Mouse (Mus musculus): Measurements from ENCODE around the gene Bola1. TPM values are rescaled to one million over a fixed set of nuclear protein-coding genes. Genes with fewer than 3 reads are reported as not detected.

Bola1 gene
- total and polyA plus RNA-seq, 3 experiments: 47.6 to 57.0 (median 56.5) TPM

DNA sequence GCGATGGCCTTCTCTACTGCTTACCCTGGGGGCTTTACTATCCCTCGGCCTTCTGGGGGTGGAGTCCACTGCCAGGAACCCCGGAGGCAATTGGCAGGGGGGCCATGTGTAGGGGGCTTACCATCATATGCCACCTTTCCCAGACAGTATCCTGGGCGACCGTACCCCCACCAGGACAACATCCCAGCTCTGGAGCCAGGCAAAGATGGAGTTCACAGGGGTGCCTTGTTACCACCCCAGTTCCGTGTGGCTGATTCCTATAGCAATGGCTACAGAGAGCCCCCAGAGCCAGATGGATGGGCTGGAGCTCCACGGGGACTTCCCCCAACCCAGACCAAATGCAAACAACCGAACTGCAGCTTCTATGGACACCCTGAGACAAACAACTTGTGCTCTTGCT lies 64.0 kb downstream of the Bola1 start:
- TF ChIP-seq NRF1 (IDR thresholded peaks at IDR 0.05; ENCODE audit: low read depth, low read length) (no peak), JUND (conservative IDR thresholded peaks at IDR 0.05; ENCODE audit: low read depth, low read length) (no peak), CTCF (conservative IDR thresholded peaks at IDR 0.05 in 1 of 2, IDR thresholded peaks at IDR 0.05 in 1 of 2; ENCODE audit: low read depth in 2 of 2, low read length in 2 of 2) (no peak), MYC (IDR thresholded peaks at IDR 0.05; ENCODE audit: low read depth, low read length) (no peak)
- H3K4me1 ChIP-seq (ENCODE audit: control insufficient read depth in 1 of 2, insufficient read depth in 2 of 2): peaks cover 9 to 27% of the 10 kb centered on the region in 2 experiments
- no peaks in the 10 kb centered on the region for H3K79me2 ChIP-seq (replicated peaks; ENCODE audit: control insufficient read depth, extremely low read depth, insufficient read depth, poor library complexity, severe bottlenecking)
- H3K9ac ChIP-seq (ENCODE audit: insufficient read depth, low read depth): no peak overlapping the region
- H3K27ac ChIP-seq (ENCODE audit: insufficient read depth, low read depth): no peak overlapping the region
- no peak overlapping the region for H3K4me2 ChIP-seq (ENCODE audit: insufficient read depth, low read depth, poor library complexity, severe bottlenecking)
- no peak for DNase-seq (ENCODE audit: extremely low read depth)
- H3K9me3 ChIP-seq (replicated peaks; ENCODE audit: low read length): no peaks in the 10 kb centered on the region
- H3K27me3 ChIP-seq (replicated peaks): no peaks in the 10 kb centered on the region
- peaks cover 46 to 65% of the 10 kb centered on the region in 2 experiments for H3K36me3 ChIP-seq (replicated peaks in 1 of 2; ENCODE audit: control insufficient read depth in 1 of 2, insufficient read depth in 1 of 2, low read length in 1 of 2)
- in situ Hi-C loops (cut with MboI; ENCODE audit: low pct_ligation_motif_present, low pct_unique_long_range_greater_than_20kb, low sequenced_read_pairs) (no loop called here), dilution Hi-C loops (cut with MboI; ENCODE audit: extremely low pct_ligation_motif_present, extremely low pct_unique_long_range_greater_than_20kb, low sequenced_read_pairs) (no loop called here)
- H3K4me3 ChIP-seq (replicated peaks in 1 of 3; ENCODE audit: low read depth in 2 of 3, low read length in 2 of 3, poor library complexity in 1 of 3): no peak overlapping the region

- H3K27ac ChIP-seq (ENCODE audit: insufficient read depth, low read depth): no peak overlapping the region
- dilution Hi-C loops (cut with MboI; ENCODE audit: extremely low pct_ligation_motif_present, extremely low pct_unique_long_range_greater_than_20kb, low sequenced_read_pairs): no loop called here
Measured at GRCm38 (mm10) chr3:96152611-96153010, 66.9 kb downstream of the Bola1 start.

GRCm38 (mm10) chr3:96151836-96152235 lies 67.7 kb downstream of the Bola1 start:
- Histone ChIP-seq H3K36me3 (replicated peaks in 1 of 2; ENCODE audit: control insufficient read depth in 1 of 2, insufficient read depth in 1 of 2, low read length in 1 of 2) (peaks cover 55 to 93% of the 10 kb centered on the region in 2 experiments), H3K4me2 (ENCODE audit: insufficient read depth, low read depth, poor library complexity, severe bottlenecking) (no peak overlapping the region), H3K79me2 (replicated peaks; ENCODE audit: control insufficient read depth, extremely low read depth, insufficient read depth, poor library complexity, severe bottlenecking) (no peaks in the 10 kb centered on the region), H3K9ac (ENCODE audit: insufficient read depth, low read depth) (no peak overlapping the region), H3K27me3 (replicated peaks) (no peaks in the 10 kb centered on the region), H3K4me1 (ENCODE audit: control insufficient read depth in 1 of 2, insufficient read depth in 2 of 2) (peaks cover 4 to 20% of the 10 kb centered on the region in 2 experiments; a peak in 2 of 4 replicates), H3K27ac (ENCODE audit: insufficient read depth, low read depth) (no peak overlapping the region), H3K9me3 (replicated peaks; ENCODE audit: low read length) (no peaks in the 10 kb centered on the region), H3K4me3 (replicated peaks in 1 of 3; ENCODE audit: low read depth in 2 of 3, low read length in 2 of 3, poor library complexity in 1 of 3) (no peak overlapping the region)
- in situ Hi-C loops (cut with MboI; ENCODE audit: low pct_ligation_motif_present, low pct_unique_long_range_greater_than_20kb, low sequenced_read_pairs) (no loop called here), dilution Hi-C loops (cut with MboI; ENCODE audit: extremely low pct_ligation_motif_present, extremely low pct_unique_long_range_greater_than_20kb, low sequenced_read_pairs) (no loop called here)
- TF ChIP-seq BHLHE40 (IDR thresholded peaks at IDR 0.05; ENCODE audit: low read depth, low read length) (no peak), USF2 (conservative IDR thresholded peaks at IDR 0.05; ENCODE audit: low read depth, low read length) (no peak), CTCF (conservative IDR thresholded peaks at IDR 0.05 in 1 of 2, IDR thresholded peaks at IDR 0.05 in 1 of 2; ENCODE audit: low read depth in 2 of 2, low read length in 2 of 2) (no peak), TBP (conservative IDR thresholded peaks at IDR 0.05; ENCODE audit: low read depth, low read length) (no peak), CHD1 (IDR thresholded peaks at IDR 0.05; ENCODE audit: low read depth, low read length) (no peak), ELF1 (IDR thresholded peaks at IDR 0.05; ENCODE audit: low read depth, low read length) (no peak), MAFK (IDR thresholded peaks at IDR 0.05; ENCODE audit: insufficient replicate concordance, low read length) (no peak), TCF12 (IDR thresholded peaks at IDR 0.05; ENCODE audit: low read depth, low read length) (no peak), UBTF (IDR thresholded peaks at IDR 0.05; ENCODE audit: low read depth, low read length) (no peak), RAD21 (IDR thresholded peaks at IDR 0.05; ENCODE audit: low read depth, low read length) (no peak), ZMIZ1 (IDR thresholded peaks at IDR 0.05; ENCODE audit: low read depth, low read length) (no peak), RCOR1 (conservative IDR thresholded peaks at IDR 0.05; ENCODE audit: low read depth, low read length) (no peak), SMC3 (IDR thresholded peaks at IDR 0.05; ENCODE audit: low read depth, low read length) (no peak), MAZ (IDR thresholded peaks at IDR 0.05; ENCODE audit: low read depth, low read length) (no peak), NRF1 (IDR thresholded peaks at IDR 0.05; ENCODE audit: low read depth, low read length) (no peak), MAX (IDR thresholded peaks at IDR 0.05; ENCODE audit: low read length) (no peak), IRF4 (IDR thresholded peaks at IDR 0.05; ENCODE audit: low read depth, low read length) (no peak), JUND (conservative IDR thresholded peaks at IDR 0.05; ENCODE audit: low read depth, low read length) (no peak), MYC (IDR thresholded peaks at IDR 0.05; ENCODE audit: low read depth, low read length) (no peak)
- DNase-seq (ENCODE audit: extremely low read depth): no peak

More at GRCm38 (mm10) chr3:96152611-96153010, 66.9 kb downstream of the Bola1 start:
- Histone ChIP-seq H3K27me3 (replicated peaks) (no peaks in the 10 kb centered on the region), H3K9me3 (replicated peaks; ENCODE audit: low read length) (no peaks in the 10 kb centered on the region), H3K4me2 (ENCODE audit: insufficient read depth, low read depth, poor library complexity, severe bottlenecking) (no peak overlapping the region), H3K36me3 (replicated peaks in 1 of 2; ENCODE audit: control insufficient read depth in 1 of 2, insufficient read depth in 1 of 2, low read length in 1 of 2) (peaks cover 53 to 92% of the 10 kb centered on the region in 2 experiments), H3K4me1 (ENCODE audit: control insufficient read depth in 1 of 2, insufficient read depth in 2 of 2) (peaks cover 4 to 20% of the 10 kb centered on the region in 2 experiments; a peak in 2 of 4 replicates), H3K9ac (ENCODE audit: insufficient read depth, low read depth) (no peak overlapping the region), H3K79me2 (replicated peaks; ENCODE audit: control insufficient read depth, extremely low read depth, insufficient read depth, poor library complexity, severe bottlenecking) (no peaks in the 10 kb centered on the region), H3K4me3 (replicated peaks in 1 of 3; ENCODE audit: low read depth in 2 of 3, low read length in 2 of 3, poor library complexity in 1 of 3) (no peak overlapping the region)
- no peak for DNase-seq (ENCODE audit: extremely low read depth)
- in situ Hi-C loops (cut with MboI; ENCODE audit: low pct_ligation_motif_present, low pct_unique_long_range_greater_than_20kb, low sequenced_read_pairs): no loop called here
- no peak for TF ChIP-seq MAZ (IDR thresholded peaks at IDR 0.05; ENCODE audit: low read depth, low read length)
- TF ChIP-seq UBTF (IDR thresholded peaks at IDR 0.05; ENCODE audit: low read depth, low read length): no peak
- TF ChIP-seq CHD2 (IDR thresholded peaks at IDR 0.05; ENCODE audit: low read length): no peak
- no peak for TF ChIP-seq ELF1 (IDR thresholded peaks at IDR 0.05; ENCODE audit: low read depth, low read length)
- no peak for TF ChIP-seq POLR2AphosphoS2 (IDR thresholded peaks at IDR 0.05; ENCODE audit: low read depth, low read length)
- TF ChIP-seq BHLHE40 (IDR thresholded peaks at IDR 0.05; ENCODE audit: low read depth, low read length): no peak
- TF ChIP-seq MAFK (IDR thresholded peaks at IDR 0.05; ENCODE audit: insufficient replicate concordance, low read length): no peak
- TF ChIP-seq JUN (IDR thresholded peaks at IDR 0.05; ENCODE audit: insufficient read depth, low read depth, low read length): no peak
- no peak for TF ChIP-seq TCF12 (IDR thresholded peaks at IDR 0.05; ENCODE audit: low read depth, low read length)
- no peak for TF ChIP-seq MXI1 (IDR thresholded peaks at IDR 0.05; ENCODE audit: low read depth, low read length)
- no peak for TF ChIP-seq MYC (IDR thresholded peaks at IDR 0.05; ENCODE audit: low read depth, low read length)
- no peak for TF ChIP-seq E2F4 (IDR thresholded peaks at IDR 0.05; ENCODE audit: insufficient replicate concordance, low read depth, low read length)
- TF ChIP-seq USF2 (conservative IDR thresholded peaks at IDR 0.05; ENCODE audit: low read depth, low read length): no peak

Data from CH12.LX (cell line).